Mouse (Mus musculus) MEL (cell line): ENCODE measurements around the gene Fam205a1. TPM values are rescaled to one million over a fixed set of nuclear protein-coding genes. Genes with fewer than 3 reads are reported as not detected.

Experiments used
- DNase-seq: peaks from one replicate; pipeline ENCODE4 v3.0.0; 2011; ENCODE audit warnings: low read depth, low spot score
- H3K27ac ChIP-seq: 2 replicates; pipeline ENCODE4 v1.5.1; 2012; ENCODE audit warnings: low read depth, mild to moderate bottlenecking, control low read depth, low read length, moderate library complexity; ENCODE audit not compliant: control insufficient read depth
- H3K27me3 ChIP-seq, 2 experiments: fragments of 150-350 bp in 1 of 2; sonication (generic) in 1 of 2; 2 replicates each; pipeline ENCODE4 v1.6.1; 2012; ENCODE audit warnings: low read length in 2 of 2, mild to moderate bottlenecking in 2 of 2, improper control_type of control experiment in 1 of 2, moderate library complexity in 1 of 2; ENCODE audit not compliant: insufficient read depth in 2 of 2, control insufficient read depth in 1 of 2
- H3K36me3 ChIP-seq, 2 experiments: 2 replicates each; pipeline ENCODE4 v1.6.1; 2012 to 2014; ENCODE audit warnings: low read length in 2 of 2, improper control_type of control experiment in 1 of 2, inconsistent platforms in 1 of 2, mild to moderate bottlenecking in 1 of 2; ENCODE audit not compliant: insufficient read depth in 2 of 2, control insufficient read depth in 1 of 2
- H3K4me1 ChIP-seq, 2 experiments: fragments of 150-350 bp in 1 of 2; sonication (generic) in 1 of 2; 2 replicates each; pipeline ENCODE4 v1.6.1; 2012; ENCODE audit warnings: low read length in 2 of 2, improper control_type of control experiment in 1 of 2, mild to moderate bottlenecking in 1 of 2; ENCODE audit not compliant: insufficient read depth in 2 of 2, control insufficient read depth in 1 of 2
- H3K4me3 ChIP-seq, 2 experiments: fragments of 150-350 bp in 1 of 2; sonication (generic) in 1 of 2; 2 replicates each; pipeline ENCODE4 v1.5.1; 2012; ENCODE audit warnings: low read depth in 2 of 2, low read length in 2 of 2, mild to moderate bottlenecking in 2 of 2, moderate library complexity in 2 of 2, control low read depth in 1 of 2, improper control_type of control experiment in 1 of 2; ENCODE audit not compliant: control insufficient read depth in 1 of 2, insufficient read depth in 1 of 2
- H3K79me2 ChIP-seq: 2 replicates; pipeline ENCODE4 v1.6.1; 2012; ENCODE audit warnings: mild to moderate bottlenecking, low read length, moderate library complexity; ENCODE audit not compliant: control insufficient read depth, poor library complexity, insufficient read depth
- H3K9ac ChIP-seq: 2 replicates; pipeline ENCODE4 v1.6.1; 2012; ENCODE audit warnings: low read depth, mild to moderate bottlenecking, control low read depth, low read length, moderate library complexity; ENCODE audit not compliant: control insufficient read depth, poor library complexity, severe bottlenecking
- H3K9me3 ChIP-seq: fragments of 150-350 bp; sonication (generic); replicated peaks from 2 replicates; pipeline ENCODE4 v1.6.1; 2012; ENCODE audit warnings: mild to moderate bottlenecking, low read length, improper control_type of control experiment, moderate library complexity; ENCODE audit not compliant: insufficient read depth
- CHD2 ChIP-seq: IDR thresholded peaks from 2 replicates; pipeline ENCODE4 v1.6.1; 2011; ENCODE audit warnings: low read length, improper control_type of control experiment
- CTCF ChIP-seq, 3 experiments: IDR thresholded peaks in 2 of 3; conservative IDR thresholded peaks in 1 of 3; 2 replicates each; pipeline ENCODE4 v1.5.1; 2011 to 2012; ENCODE audit warnings: low read length in 3 of 3, low read depth in 2 of 3, mild to moderate bottlenecking in 2 of 3, improper control_type of control experiment in 1 of 3, inconsistent platforms in 1 of 3, mixed read lengths in 1 of 3, moderate library complexity in 1 of 3; ENCODE audit not compliant: control insufficient read depth in 1 of 3, insufficient read depth in 1 of 3, poor library complexity in 1 of 3, severe bottlenecking in 1 of 3
- EP300 ChIP-seq, 2 experiments: IDR thresholded peaks; 2 replicates each; pipeline ENCODE4 v1.6.1; 2011; ENCODE audit warnings: improper control_type of control experiment in 2 of 2, low read length in 2 of 2, low read depth in 1 of 2, mild to moderate bottlenecking in 1 of 2
- HCFC1 ChIP-seq: IDR thresholded peaks from 2 replicates; pipeline ENCODE4 v1.6.1; 2012; ENCODE audit warnings: low read depth, mild to moderate bottlenecking, inconsistent platforms, low read length, improper control_type of control experiment, moderate library complexity
- JUND ChIP-seq: IDR thresholded peaks from 2 replicates; pipeline ENCODE4 v1.6.1; 2011; ENCODE audit warnings: low read depth, mild to moderate bottlenecking, improper control_type of control experiment, low read length
- KAT2A ChIP-seq: conservative IDR thresholded peaks from 2 replicates; pipeline ENCODE4 v1.6.1; 2012; ENCODE audit warnings: low read depth, low read length, improper control_type of control experiment, inconsistent platforms
- MAFK ChIP-seq: IDR thresholded peaks from 2 replicates; pipeline ENCODE4 v1.6.1; 2011; ENCODE audit warnings: low read depth, mild to moderate bottlenecking, low read length, improper control_type of control experiment, borderline replicate concordance
- MEF2A ChIP-seq: IDR thresholded peaks from 2 replicates; pipeline ENCODE4 v1.6.1; 2014; ENCODE audit warnings: low read depth, mild to moderate bottlenecking, inconsistent platforms, low read length, improper control_type of control experiment; ENCODE audit not compliant: poor library complexity, insufficient replicate concordance, severe bottlenecking; ENCODE audit errors: extremely low read depth
- MXI1 ChIP-seq: IDR thresholded peaks from 2 replicates; pipeline ENCODE4 v1.6.1; 2011; ENCODE audit warnings: mild to moderate bottlenecking, low read depth, low read length, improper control_type of control experiment
- MYB ChIP-seq: IDR thresholded peaks from 2 replicates; pipeline ENCODE4 v1.6.1; 2011; ENCODE audit warnings: mild to moderate bottlenecking, low read depth, low read length, improper control_type of control experiment
- MYC ChIP-seq: IDR thresholded peaks from 2 replicates; pipeline ENCODE4 v1.6.1; 2011; ENCODE audit warnings: low read depth, mild to moderate bottlenecking, low read length, improper control_type of control experiment, moderate library complexity
- NRF1 ChIP-seq: IDR thresholded peaks from 2 replicates; pipeline ENCODE4 v1.6.1; 2014; ENCODE audit warnings: low read depth, mild to moderate bottlenecking, inconsistent platforms, low read length, improper control_type of control experiment, moderate library complexity; ENCODE audit not compliant: poor library complexity, insufficient read depth, severe bottlenecking
- RAD21 ChIP-seq: IDR thresholded peaks from 2 replicates; pipeline ENCODE4 v1.6.1; 2011; ENCODE audit warnings: mild to moderate bottlenecking, low read depth, low read length, improper control_type of control experiment
- RCOR1 ChIP-seq: IDR thresholded peaks from 2 replicates; pipeline ENCODE4 v1.6.1; 2012; ENCODE audit warnings: low read depth, mild to moderate bottlenecking, inconsistent platforms, low read length, improper control_type of control experiment
- SIN3A ChIP-seq: IDR thresholded peaks from 2 replicates; pipeline ENCODE4 v1.6.1; 2012; ENCODE audit warnings: low read length, improper control_type of control experiment, inconsistent platforms
- SMC3 ChIP-seq: IDR thresholded peaks from 2 replicates; pipeline ENCODE4 v1.6.1; 2011; ENCODE audit warnings: low read depth, low read length, improper control_type of control experiment
- TAL1 ChIP-seq: IDR thresholded peaks from 2 replicates; pipeline ENCODE4 v1.6.1; 2012; ENCODE audit warnings: mild to moderate bottlenecking, inconsistent platforms, low read length, moderate library complexity, mixed read lengths
- TBP ChIP-seq: IDR thresholded peaks from 2 replicates; pipeline ENCODE4 v1.8.0; 2011; ENCODE audit warnings: low read depth, low read length, improper control_type of control experiment
- USF2 ChIP-seq, 2 experiments: IDR thresholded peaks; 2 replicates each; pipeline ENCODE4 v1.6.1; 2011 to 2012; ENCODE audit warnings: improper control_type of control experiment in 2 of 2, low read length in 2 of 2, borderline replicate concordance in 1 of 2, inconsistent platforms in 1 of 2, low read depth in 1 of 2, mild to moderate bottlenecking in 1 of 2; ENCODE audit not compliant: insufficient read depth in 1 of 2
- ZC3H11A ChIP-seq: IDR thresholded peaks from 2 replicates; pipeline ENCODE4 v1.6.1; 2012; ENCODE audit warnings: low read depth, mild to moderate bottlenecking, inconsistent platforms, low read length, improper control_type of control experiment
- ZMIZ1 ChIP-seq: IDR thresholded peaks from 2 replicates; pipeline ENCODE4 v1.6.1; 2012; ENCODE audit warnings: low read depth, mild to moderate bottlenecking, inconsistent platforms, low read length, improper control_type of control experiment, moderate library complexity
- ZNF384 ChIP-seq: IDR thresholded peaks from 2 replicates; pipeline ENCODE4 v1.6.1; 2012; ENCODE audit warnings: low read depth, mild to moderate bottlenecking, inconsistent platforms, low read length, improper control_type of control experiment
- polyA plus RNA-seq, 2 experiments: library from polyadenylated mRNA; stranded (reverse) in 1 of 2; unstranded in 1 of 2; fragments of >175 nt in 1 of 2; fragments of >200 nt in 1 of 2; gene quantifications; 2 replicates each; pipeline versions ENCODE4 v1.2.1 to v1.2.4; 2012; ENCODE audit warnings: low replicate concordance in 2 of 2, low read depth in 1 of 2; ENCODE audit not compliant: insufficient read length in 2 of 2, insufficient read depth in 1 of 2, missing spikeins in 1 of 2
- total RNA-seq: library from RNA; depleted of rRNA; stranded (reverse); fragments of 300-350 nt; gene quantifications from 2 replicates; pipeline ENCODE4 v1.2.3, GENCODE M21; 2012

The Fam205a1 gene
- total and polyA plus RNA-seq, 3 experiments = 0.01 TPM; not detected in 2

- Histone ChIP-seq H3K79me2 (no peaks in the 10 kb centered on the region), H3K27me3 (no peaks in the 10 kb centered on the region), H3K27ac (no peak within 1 kb of the TSS), H3K9me3 (no peaks in the 10 kb centered on the region), H3K36me3 (no peaks in the 10 kb centered on the region), H3K4me3 (no peak within 1 kb of the TSS), H3K9ac (no peak within 1 kb of the TSS), H3K4me1 (no peaks in the 10 kb centered on the region; a peak in 1 of 4 replicates)
- peak; percentile 1 for DNase-seq
- TF ChIP-seq RAD21 (no peak), ZMIZ1 (no peak), SIN3A (no peak), CTCF (IDR thresholded peaks at IDR 0.05 in 2 of 3, conservative IDR thresholded peaks at IDR 0.05 in 1 of 3; ENCODE audit: control insufficient read depth in 1 of 3, insufficient read depth in 1 of 3, low read depth in 2 of 3, low read length in 3 of 3, poor library complexity in 1 of 3, severe bottlenecking in 1 of 3) (no peak), NRF1 (no peak), ZNF384 (no peak), MYB (no peak), MYC (no peak)
These were observed 20.4 kb upstream of the Fam205a1 start, which contains the start of gene Fam205c for GRCm38 (mm10) chr4:42874134-42874533. Fam205c (minus strand) TSS chr4:42874234.

DNA sequence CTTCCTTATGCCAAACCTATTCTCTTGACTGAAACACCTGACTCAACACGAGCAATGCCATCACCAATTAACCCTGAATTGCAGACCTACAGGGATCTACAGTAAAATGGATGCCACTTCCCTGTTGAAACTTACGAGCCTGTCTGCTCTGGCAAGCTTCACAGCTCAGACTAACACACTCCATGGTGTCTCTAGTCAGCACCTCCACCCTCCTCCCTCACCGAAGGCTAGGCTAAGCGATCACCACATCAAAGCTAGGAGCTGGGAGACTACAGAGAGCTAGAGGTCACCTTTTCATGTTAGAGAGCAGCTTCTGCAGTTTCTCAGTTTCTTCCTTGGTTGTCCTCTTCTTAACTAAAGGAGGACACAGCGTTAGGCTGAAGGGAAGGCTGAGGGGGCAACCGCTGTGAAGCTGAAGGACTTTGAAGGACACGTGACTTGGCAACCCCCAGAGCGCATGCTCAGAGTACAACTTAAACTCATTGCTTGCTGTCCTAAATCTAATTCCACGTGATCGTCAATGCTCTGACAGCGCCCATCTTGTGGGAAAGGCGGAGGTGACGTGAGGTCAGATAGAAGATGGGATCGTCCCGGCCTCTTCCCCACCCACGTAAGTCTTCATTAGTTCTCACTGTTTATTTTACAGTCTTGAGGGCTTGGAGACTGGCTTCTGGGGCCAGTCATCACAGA, 19.2 kb upstream of the Fam205a1 start:
- no peaks in the 10 kb centered on the region; a peak in 1 of 4 replicates for H3K4me1 ChIP-seq
- H3K4me3 ChIP-seq = no peak overlapping the region
- no peak overlapping the region for H3K27ac ChIP-seq
- no peak overlapping the region for H3K9ac ChIP-seq
- no peaks in the 10 kb centered on the region for H3K36me3 ChIP-seq
- H3K27me3 ChIP-seq = no peaks in the 10 kb centered on the region
- TF ChIP-seq RCOR1 = no peak
- TF ChIP-seq NRF1 = no peak
- no peaks in the 10 kb centered on the region for H3K9me3 ChIP-seq
- peak; percentile 1 for DNase-seq
- no peaks in the 10 kb centered on the region for H3K79me2 ChIP-seq

DNA sequence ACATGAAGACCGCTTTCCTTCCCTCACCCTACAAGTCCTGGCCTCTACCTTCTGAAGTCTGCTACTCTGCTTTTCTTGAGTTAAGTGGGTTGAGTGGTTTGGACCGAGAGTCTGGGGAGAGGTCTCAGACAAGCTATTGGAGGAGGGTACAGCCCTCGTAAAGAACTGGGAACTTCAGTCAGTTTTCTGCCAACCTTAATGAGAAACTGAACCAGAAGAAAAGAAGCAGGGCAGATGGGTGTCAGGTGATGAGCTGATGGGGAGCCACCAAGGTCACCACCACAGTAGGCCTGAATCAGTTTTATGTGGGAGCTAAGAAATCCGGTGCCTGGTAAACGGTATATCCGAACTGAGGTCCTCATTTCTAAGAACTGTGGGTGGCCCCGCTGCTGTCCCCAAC, 18.5 kb upstream of the Fam205a1 start:
- Histone ChIP-seq H3K79me2 (no peaks in the 10 kb centered on the region), H3K9me3 (no peaks in the 10 kb centered on the region), H3K4me1 (no peaks in the 10 kb centered on the region; a peak in 1 of 4 replicates), H3K36me3 (0 out of 4 replicates have a peak, but pooled peaks cover 0 to 3% of the 10 kb centered on the region in 2 experiments), H3K4me3 (no peak overlapping the region), H3K9ac (no peak overlapping the region), H3K27ac (no peak overlapping the region), H3K27me3 (no peaks in the 10 kb centered on the region)
- TF ChIP-seq USF2 (IDR thresholded peaks at IDR 0.05; ENCODE audit: borderline replicate concordance in 1 of 2, insufficient read depth in 1 of 2, low read depth in 1 of 2, low read length in 2 of 2) = no peak
- TF ChIP-seq TAL1 = no peak
- TF ChIP-seq MAFK = no peak
- TF ChIP-seq ZMIZ1 = no peak
- no peak for TF ChIP-seq EP300 (IDR thresholded peaks at IDR 0.05; ENCODE audit: low read depth in 1 of 2, low read length in 2 of 2)
- TF ChIP-seq RAD21 = no peak
- no peak for TF ChIP-seq TBP
- TF ChIP-seq RCOR1 = no peak
- no peak for TF ChIP-seq ZC3H11A
- TF ChIP-seq MEF2A = no peak
- no peak for TF ChIP-seq CHD2
- TF ChIP-seq JUND = no peak
- TF ChIP-seq HCFC1 = no peak
- no peak for TF ChIP-seq MXI1
- no peak for TF ChIP-seq SMC3
- no peak for TF ChIP-seq KAT2A
- TF ChIP-seq CTCF (IDR thresholded peaks at IDR 0.05 in 2 of 3, conservative IDR thresholded peaks at IDR 0.05 in 1 of 3; ENCODE audit: control insufficient read depth in 1 of 3, insufficient read depth in 1 of 3, low read depth in 2 of 3, low read length in 3 of 3, poor library complexity in 1 of 3, severe bottlenecking in 1 of 3) = no peak
- peak; percentile 0 for DNase-seq
